Mouse (Mus musculus) embryonic facial prominence, embryonic 13.5 days (tissue): ENCODE results near the gene Lao1. TPM values are rescaled to one million over a fixed set of nuclear protein-coding genes. Genes with fewer than 3 reads are reported as not detected.
"Not testable (repeated sequence)": the region's sequence is repeated elsewhere in the genome, so short reads cannot be mapped to it uniquely, and the experiment has no call there.

ENCODE experiments used
- ATAC-seq: fragments of 200-750 bp; cut with Nextera tagmentation; 2 replicates; pipeline ENCODE4 v1.8.0; 2017; ENCODE audit warnings: low read depth; ENCODE audit not compliant: insufficient number of reproducible peaks, insufficient read depth, low FRiP score, low TSS enrichment
- H3K27ac ChIP-seq: fragments of 300-500 bp; sonication (generic); 2 replicates; pipeline ENCODE4 v1.5.1; 2015; ENCODE audit warnings: moderate library complexity, mild to moderate bottlenecking, inconsistent platforms
- H3K27me3 ChIP-seq: fragments of 300-500 bp; sonication (generic); 2 replicates; pipeline ENCODE4 v1.6.1; 2015; ENCODE audit warnings: mild to moderate bottlenecking, inconsistent platforms
- H3K36me3 ChIP-seq: fragments of 300-500 bp; sonication (generic); 2 replicates; pipeline ENCODE4 v1.6.1; 2015; ENCODE audit warnings: mild to moderate bottlenecking, inconsistent platforms
- H3K4me1 ChIP-seq: fragments of 300-500 bp; sonication (generic); 2 replicates; pipeline ENCODE4 v1.6.1; 2015; ENCODE audit warnings: inconsistent platforms
- H3K4me2 ChIP-seq: fragments of 300-500 bp; sonication (generic); 2 replicates; pipeline ENCODE4 v1.6.1; 2015; ENCODE audit warnings: moderate library complexity, mild to moderate bottlenecking, inconsistent platforms
- H3K4me3 ChIP-seq: fragments of 300-500 bp; sonication (generic); 2 replicates; pipeline ENCODE4 v1.5.1; 2015; ENCODE audit warnings: mild to moderate bottlenecking, inconsistent platforms
- H3K9ac ChIP-seq: fragments of 300-500 bp; sonication (generic); 2 replicates; pipeline ENCODE4 v1.6.1; 2015; ENCODE audit warnings: mild to moderate bottlenecking, inconsistent platforms
- H3K9me3 ChIP-seq: fragments of 300-500 bp; sonication (generic); 2 replicates; pipeline ENCODE4 v1.6.1; 2016; ENCODE audit warnings: inconsistent platforms
- WGBS: fragments of 180-500 bp; shearing (Covaris S2); methylation state at CpG from one replicate; pipeline ENCODE4 v1.1.7; 2015; ENCODE audit warnings: mixed read lengths; 5-methylcytosine and 5-hydroxymethylcytosine counted together
- polyA plus RNA-seq: library from polyadenylated mRNA; unstranded; fragments of >200 nt; fragmentation: Nextera tagmentation; extraction: Ambion mirVana; gene quantifications from 2 replicates; pipeline ENCODE4 v1.2.1, GENCODE M21; 2015

Gene Lao1
- polyA plus RNA-seq, result not detected in 2 replicates

DNA sequence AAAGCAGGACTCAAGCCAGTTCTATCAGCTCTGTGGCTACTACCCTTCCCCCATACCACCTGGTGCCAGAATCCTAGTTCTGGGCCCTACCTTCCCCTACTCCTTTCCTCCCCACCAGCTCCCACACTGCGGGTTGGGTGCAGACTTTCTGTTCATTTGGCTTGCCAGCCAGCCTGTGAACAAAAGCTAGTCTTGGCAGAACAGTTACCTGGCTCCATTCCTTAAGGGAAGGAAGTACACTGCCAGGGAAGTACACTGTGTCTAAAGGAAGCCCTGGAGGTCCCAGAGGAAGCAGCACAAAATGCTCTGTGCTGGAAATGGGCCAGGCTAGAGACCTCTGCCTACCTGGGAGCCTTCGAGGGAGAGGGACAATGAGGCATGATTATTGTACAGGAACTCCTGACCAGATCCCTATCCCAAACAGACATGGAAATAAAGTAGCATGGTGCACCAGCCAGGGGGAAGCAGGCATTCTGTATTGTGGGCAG lies at the start of gene Lao1:
Gene Lao1, plus strand, starts transcription at position 438 of the 488 bp plus-strand sequence.
- 75% methylated on average over 2 of the region's 2 CpGs for WGBS
- H3K36me3 ChIP-seq, result no peaks in the 10 kb centered on the region
- no peaks in the 10 kb centered on the region for H3K27me3 ChIP-seq
- H3K9ac ChIP-seq, result no peak within 1 kb of the TSS
- no peaks in the 10 kb centered on the region for H3K4me1 ChIP-seq
- no peak for ATAC-seq
- no peak within 1 kb of the TSS for H3K27ac ChIP-seq
- H3K4me2 ChIP-seq, result no peak within 1 kb of the TSS
- no peak within 1 kb of the TSS for H3K4me3 ChIP-seq
- no peaks in the 10 kb centered on the region for H3K9me3 ChIP-seq

DNA sequence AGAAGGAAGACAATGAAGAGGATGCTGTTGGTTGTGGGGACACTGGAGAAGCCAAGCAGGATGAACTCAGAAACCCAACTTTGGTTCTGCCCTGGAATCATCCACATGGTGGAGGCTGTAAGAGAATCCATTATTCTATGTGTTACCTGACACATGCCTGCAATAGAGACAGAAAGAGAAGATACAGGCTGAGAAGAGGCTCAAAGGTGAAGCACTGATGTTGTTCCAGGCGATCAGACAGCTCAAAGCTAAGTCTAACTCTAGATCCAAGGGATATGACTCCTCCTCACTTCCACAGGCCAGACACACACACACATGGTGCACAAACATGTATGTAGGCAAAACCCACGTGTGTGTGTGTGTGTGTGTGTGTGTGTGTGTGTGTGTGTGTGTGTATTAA lies 44.0 kb upstream of the Lao1 start, which contains the start of gene Olfr1329:
Gene Olfr1329, minus strand, starts transcription at position 101 of the 400 bp plus-strand sequence.
- H3K27ac ChIP-seq, H3K4me2 ChIP-seq, H3K4me1 ChIP-seq, H3K36me3 ChIP-seq, H3K9ac ChIP-seq, ATAC-seq, H3K27me3 ChIP-seq, H3K9me3 ChIP-seq, H3K4me3 ChIP-seq: not testable (repeated sequence)
- 55% methylated on average over 2 of the region's 2 CpGs for WGBS

DNA sequence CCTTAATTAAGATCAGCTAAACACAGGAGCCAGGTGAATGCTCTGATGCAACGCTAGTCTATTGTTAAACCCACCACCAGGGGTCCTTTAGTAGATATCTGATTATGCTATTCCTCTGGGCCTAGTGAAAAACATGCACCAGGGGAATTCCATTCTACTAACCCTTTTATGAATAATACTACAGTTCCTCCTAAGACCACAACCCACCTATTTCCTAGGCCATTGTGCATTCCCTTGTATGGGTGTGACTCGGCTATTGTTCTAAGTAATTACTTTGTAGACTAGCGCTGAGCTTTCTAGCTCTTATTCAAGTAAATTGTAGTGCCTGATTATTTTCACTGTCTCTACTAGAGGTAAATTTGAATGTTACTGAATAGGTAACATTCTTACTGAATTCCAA lies 30.1 kb upstream of the Lao1 start:
- H3K27me3 ChIP-seq, H3K9ac ChIP-seq, ATAC-seq, H3K36me3 ChIP-seq, H3K9me3 ChIP-seq, H3K4me1 ChIP-seq, H3K27ac ChIP-seq, H3K4me2 ChIP-seq, H3K4me3 ChIP-seq: not testable (repeated sequence)
- 79% methylated on average over 3 of the region's 3 CpGs for WGBS

DNA sequence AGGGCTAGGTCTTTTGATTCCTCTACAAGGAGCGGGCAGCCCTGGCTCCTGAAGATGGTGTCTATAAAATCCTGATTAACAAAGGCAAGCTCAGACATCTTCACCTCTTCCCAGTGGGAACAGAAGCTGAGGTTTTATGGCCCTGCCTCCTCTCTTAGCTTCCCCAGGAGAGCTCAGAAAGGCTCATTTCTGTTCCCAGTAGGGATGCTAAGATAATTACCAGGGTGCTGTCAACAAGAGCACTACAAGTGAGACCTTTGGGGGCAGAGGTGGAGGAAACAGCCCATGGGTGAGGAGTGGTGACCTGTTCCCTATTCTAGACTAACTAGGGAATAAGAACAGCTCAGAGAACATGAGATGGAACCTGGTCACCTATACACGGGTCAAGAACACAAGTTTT lies 22.9 kb upstream of the Lao1 start, which contains the start of gene Olfr1328:
Gene Olfr1328, minus strand, starts transcription at position 101 of the 400 bp plus-strand sequence.
- Histone ChIP-seq H3K4me3 (no peak within 1 kb of the TSS), H3K36me3 (no peaks in the 10 kb centered on the region), H3K4me2 (no peak within 1 kb of the TSS), H3K9ac (no peak within 1 kb of the TSS), H3K9me3 (no peaks in the 10 kb centered on the region), H3K27me3 (no peaks in the 10 kb centered on the region), H3K27ac (no peak within 1 kb of the TSS), H3K4me1 (no peaks in the 10 kb centered on the region)
- 76% methylated on average over 2 of the region's 2 CpGs for WGBS
- no peak for ATAC-seq

DNA sequence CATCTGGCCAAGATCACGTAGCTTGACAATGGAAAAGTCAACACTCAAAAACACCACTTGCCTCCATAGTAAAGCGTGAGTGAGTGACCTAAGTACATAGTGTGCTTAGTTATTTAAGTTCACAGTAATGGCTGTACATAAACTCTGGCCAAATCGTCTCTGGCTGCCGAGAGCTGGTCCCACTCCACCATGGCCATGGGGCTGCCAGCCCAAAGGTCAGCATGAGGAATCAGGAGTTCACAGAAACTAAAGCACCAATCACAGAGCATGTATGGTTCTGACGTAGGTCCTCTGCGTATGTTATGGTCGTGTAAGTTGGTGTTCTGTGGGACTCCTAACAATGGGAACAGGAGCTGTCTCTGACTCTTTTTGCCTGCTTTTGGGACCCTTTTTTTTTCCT lies 2.6 kb upstream of the Lao1 start:
- H3K4me1 ChIP-seq, result no peaks in the 10 kb centered on the region
- H3K9me3 ChIP-seq, result no peaks in the 10 kb centered on the region
- 87% methylated on average over 7 of the region's 7 CpGs for WGBS
- no peak overlapping the region for H3K27ac ChIP-seq
- H3K4me2 ChIP-seq, result no peak overlapping the region
- H3K27me3 ChIP-seq, result no peaks in the 10 kb centered on the region
- no peak overlapping the region for H3K9ac ChIP-seq
- H3K36me3 ChIP-seq, result no peaks in the 10 kb centered on the region
- no peak overlapping the region for H3K4me3 ChIP-seq
- no peak for ATAC-seq

DNA sequence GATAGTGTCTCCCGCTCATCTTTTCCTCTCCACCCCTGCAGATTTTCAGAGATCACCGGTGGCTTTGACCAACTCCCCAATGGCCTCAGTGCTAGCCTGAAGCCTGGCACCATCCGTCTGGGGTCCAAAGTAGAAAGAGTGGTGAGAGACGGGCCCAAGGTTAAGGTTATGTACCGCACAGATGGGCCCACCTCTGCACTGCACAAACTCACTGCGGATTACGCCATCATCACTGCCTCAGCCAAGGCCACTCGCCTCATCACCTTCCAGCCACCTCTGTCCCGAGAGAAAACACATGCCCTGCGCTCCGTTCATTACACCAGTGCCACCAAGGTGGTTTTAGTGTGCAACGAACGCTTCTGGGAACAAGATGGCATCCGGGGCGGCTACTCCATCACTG lies 6.3 kb downstream of the Lao1 start:
- 92% methylated on average over 15 of the region's 15 CpGs for WGBS
- Histone ChIP-seq H3K4me2 (no peak overlapping the region), H3K27me3 (no peaks in the 10 kb centered on the region), H3K36me3 (no peaks in the 10 kb centered on the region), H3K4me1 (no peaks in the 10 kb centered on the region), H3K9ac (no peak overlapping the region), H3K9me3 (no peaks in the 10 kb centered on the region), H3K27ac (no peak overlapping the region), H3K4me3 (no peak overlapping the region)
- no peak for ATAC-seq

DNA sequence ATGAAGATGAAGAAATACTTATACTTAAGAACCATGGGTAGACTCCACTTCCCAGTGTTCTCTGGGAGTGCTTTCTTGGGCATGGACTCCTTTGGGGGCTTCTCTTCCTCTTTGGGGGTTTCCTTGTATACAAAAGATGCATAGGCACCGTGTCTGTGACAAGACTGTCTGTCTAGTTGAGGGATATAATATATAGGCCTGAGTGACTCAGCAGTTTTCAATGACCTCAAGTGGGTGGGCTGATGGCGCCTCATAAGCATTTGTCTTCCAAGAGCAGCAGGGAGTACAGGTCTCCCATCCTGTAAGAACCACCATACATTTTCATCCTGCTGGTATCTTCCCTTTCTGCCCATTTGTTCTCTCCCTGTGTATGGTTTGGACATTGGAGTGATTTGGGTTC lies 11.9 kb downstream of the Lao1 start:
- no peaks in the 10 kb centered on the region for H3K4me1 ChIP-seq
- H3K4me2 ChIP-seq, result no peak overlapping the region
- no peak for ATAC-seq
- no peak overlapping the region for H3K27ac ChIP-seq
- no peak overlapping the region for H3K9ac ChIP-seq
- no peak overlapping the region for H3K4me3 ChIP-seq
- no peaks in the 10 kb centered on the region for H3K36me3 ChIP-seq
- H3K9me3 ChIP-seq, result no peaks in the 10 kb centered on the region
- 79% methylated on average over 2 of the region's 2 CpGs for WGBS
- H3K27me3 ChIP-seq, result no peaks in the 10 kb centered on the region

DNA sequence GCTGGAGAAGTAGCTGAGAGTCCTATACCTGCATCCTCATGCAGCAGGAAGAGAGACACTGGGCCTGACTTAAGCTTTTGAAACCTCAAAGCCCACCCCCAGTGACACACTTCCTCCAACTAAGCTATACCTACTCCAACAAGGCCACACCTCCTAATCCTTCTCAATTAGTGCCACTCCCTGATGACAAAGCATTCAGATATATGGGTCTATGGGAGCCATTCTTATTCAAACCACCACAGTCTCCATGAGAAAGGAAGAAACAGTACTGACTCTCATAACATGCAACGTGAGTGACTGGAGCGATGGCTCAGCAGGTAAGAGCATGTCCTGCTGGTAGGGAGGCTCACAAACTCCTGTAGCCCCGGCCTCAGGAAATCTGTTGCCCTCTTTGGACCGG lies 23.9 kb downstream of the Lao1 start:
- Histone ChIP-seq H3K27ac (no peak overlapping the region), H3K9me3 (no peaks in the 10 kb centered on the region), H3K4me2 (no peak overlapping the region), H3K9ac (no peak overlapping the region), H3K4me1 (no peaks in the 10 kb centered on the region), H3K27me3 (0 out of 2 replicates have a peak, but pooled peaks cover 3% of the 10 kb centered on the region), H3K4me3 (no peak overlapping the region), H3K36me3 (no peaks in the 10 kb centered on the region)
- WGBS, result 88% methylated on average over 4 of the region's 4 CpGs
- ATAC-seq, result no peak

DNA sequence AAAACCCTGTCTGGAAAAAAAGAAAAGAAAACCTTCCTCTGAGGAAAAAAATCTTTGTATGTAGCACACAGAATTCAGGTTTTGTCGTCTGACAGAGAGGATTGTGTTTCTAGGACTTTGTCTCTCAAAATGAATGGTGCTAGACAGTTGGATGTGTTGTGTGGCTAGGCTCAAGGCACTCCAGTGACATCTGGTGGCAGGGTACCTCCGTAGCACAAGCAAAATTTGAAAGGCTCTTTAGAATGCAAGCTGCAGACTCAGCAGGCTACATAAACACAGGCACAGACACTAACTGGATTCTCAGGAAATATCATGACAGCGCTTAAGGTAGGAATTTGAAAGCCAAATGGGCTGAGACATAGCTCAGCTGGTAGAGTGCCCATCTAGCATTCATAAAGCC lies 27.2 kb downstream of the Lao1 start:
- WGBS, result 5% methylated on average over 3 of the region's 3 CpGs
- H3K9me3 ChIP-seq, result no peaks in the 10 kb centered on the region
- no peak for ATAC-seq

DNA sequence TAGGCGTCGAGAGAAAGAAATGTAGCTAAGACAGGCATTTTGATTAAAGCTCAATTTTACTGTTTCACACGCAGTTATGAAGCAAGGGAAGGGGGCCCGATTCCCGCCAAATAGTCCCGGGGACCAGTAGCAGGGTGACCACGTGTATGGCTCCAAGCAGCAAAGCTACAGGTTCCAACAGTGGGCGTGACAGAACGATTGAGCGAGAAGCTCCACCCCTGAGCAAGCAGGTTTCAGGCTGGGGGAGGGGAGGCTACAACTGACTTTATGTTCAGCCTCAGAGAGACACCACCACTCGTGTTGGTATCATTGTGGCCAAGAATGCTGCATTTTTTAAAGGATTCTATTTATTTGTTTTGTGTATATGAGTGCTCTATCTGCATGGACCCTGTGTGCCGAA lies 28.0 kb downstream of the Lao1 start:
- Histone ChIP-seq H3K27ac (no peak overlapping the region), H3K4me2 (no peak overlapping the region), H3K9ac (no peak overlapping the region), H3K9me3 (peaks cover 3% of the 10 kb centered on the region), H3K27me3 (0 out of 2 replicates have a peak, but pooled peaks cover 3% of the 10 kb centered on the region), H3K4me1 (no peaks in the 10 kb centered on the region), H3K36me3 (no peaks in the 10 kb centered on the region), H3K4me3 (no peak overlapping the region)
- WGBS, result 26% methylated on average over 12 of the region's 12 CpGs
- ATAC-seq, result no peak

More for the DNA sequence above, 27.2 kb downstream of the Lao1 start:
- Histone ChIP-seq H3K36me3 (no peaks in the 10 kb centered on the region), H3K4me3 (no peak overlapping the region), H3K9ac (no peak overlapping the region), H3K4me1 (no peaks in the 10 kb centered on the region), H3K27me3 (0 out of 2 replicates have a peak, but pooled peaks cover 3% of the 10 kb centered on the region), H3K4me2 (no peak overlapping the region), H3K27ac (no peak overlapping the region)

DNA sequence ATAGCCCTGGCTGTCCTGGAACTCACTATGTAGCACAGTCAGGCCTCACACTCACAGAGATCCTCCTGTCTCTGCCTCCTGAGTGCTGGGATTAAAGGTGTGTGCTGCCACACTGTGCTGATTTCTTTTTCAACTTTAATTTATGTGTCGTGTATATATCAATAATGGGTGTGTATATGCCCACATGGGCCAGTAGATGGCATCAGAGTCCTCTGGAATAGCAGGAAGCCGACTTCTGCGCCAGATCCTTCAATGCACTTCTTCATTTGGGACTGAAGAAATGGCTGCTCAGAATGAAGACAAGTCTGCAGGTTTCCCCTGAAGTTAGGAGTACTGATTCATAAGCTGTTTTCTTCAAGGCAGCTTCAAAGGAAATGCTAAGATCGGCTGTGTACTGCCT lies 30.4 kb downstream of the Lao1 start:
- WGBS, result 31% methylated on average over 4 of the region's 4 CpGs
- no peak for ATAC-seq
- Histone ChIP-seq H3K36me3 (no peaks in the 10 kb centered on the region), H3K27ac (no peak overlapping the region), H3K9ac (no peak overlapping the region), H3K9me3 (peaks cover 11% of the 10 kb centered on the region), H3K4me1 (no peaks in the 10 kb centered on the region), H3K4me2 (no peak overlapping the region), H3K4me3 (no peak overlapping the region), H3K27me3 (0 out of 2 replicates have a peak, but pooled peaks cover 3% of the 10 kb centered on the region)

DNA sequence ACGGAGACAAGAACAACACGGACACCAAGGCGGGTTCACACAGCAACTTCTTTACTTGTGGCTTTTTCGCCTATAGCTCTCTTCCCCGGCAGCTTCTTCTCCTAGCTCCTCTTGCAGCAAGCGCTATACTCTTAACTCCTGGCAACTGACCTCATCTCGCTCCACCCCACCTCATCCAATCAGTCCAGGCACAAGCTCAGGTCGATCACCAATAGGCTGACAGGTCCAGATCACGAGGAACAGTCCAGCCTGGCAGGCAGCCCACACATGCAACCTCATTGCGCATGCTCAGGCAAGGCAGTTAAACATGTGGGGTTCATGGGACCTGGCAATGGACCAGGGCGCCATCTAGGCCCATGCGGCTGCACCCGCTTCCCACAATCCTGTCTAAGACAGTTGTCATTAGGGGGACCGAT lies 35.8 kb downstream of the Lao1 start:
- no peak overlapping the region for H3K9ac ChIP-seq
- no peaks in the 10 kb centered on the region for H3K27me3 ChIP-seq
- H3K9me3 ChIP-seq, result peaks cover 11% of the 10 kb centered on the region
- H3K4me1 ChIP-seq, result no peaks in the 10 kb centered on the region
- H3K36me3 ChIP-seq, result no peaks in the 10 kb centered on the region
- ATAC-seq, result no peak
- no peak overlapping the region for H3K27ac ChIP-seq
- no peak overlapping the region for H3K4me2 ChIP-seq
- WGBS, result 88% methylated on average over 14 of the region's 14 CpGs
- no peak overlapping the region for H3K4me3 ChIP-seq
